Mouse (Mus musculus): ENCODE results near the gene Ebf3.

DNA sequence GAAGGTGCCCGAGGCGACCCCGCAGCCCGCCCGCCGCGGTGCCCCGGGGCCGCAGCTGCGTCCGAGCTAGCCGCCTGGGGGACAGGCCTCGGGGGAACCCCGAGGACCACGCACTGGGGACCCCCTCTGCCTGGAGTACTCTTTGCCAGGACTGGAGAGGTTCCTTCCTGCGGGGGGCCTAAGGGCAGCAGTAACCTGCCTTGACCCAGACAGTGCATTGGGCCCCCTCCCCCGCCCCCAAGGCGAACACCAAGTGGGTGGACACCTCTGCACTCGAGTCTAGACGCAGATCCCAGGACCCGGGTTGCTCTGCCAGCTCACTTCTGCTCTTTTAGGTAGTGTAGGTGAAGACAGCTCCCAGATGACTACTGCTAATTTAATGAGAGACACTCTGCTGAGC lies 8.7 kb upstream of the Ebf3 start:
- TF ChIP-seq CTCF (IDR thresholded peaks at IDR 0.05; ENCODE audit: low read depth) (no peak), EP300 (IDR thresholded peaks at IDR 0.05; ENCODE audit: low read depth) (no peak)
